Comparison of ENCODE assay signal across 22 mouse cellular contexts in genomic region chr1:151585647-151586046, GRCm38 (mm10).
"Had no signal": no experiment of that assay in that cellular context is flagged by ENCODE, and none has a peak within 500 bp of the region (broad histone marks: within the 10 kb centered on the region; RNA-seq: fewer than 3 reads in every experiment).

No protein-coding gene starts in this region.

- H3K27me3 ChIP-seq: liver, embryonic 13.5 days; liver, embryonic 15.5 days; midbrain, embryonic 13.5 days; midbrain, embryonic 15.5 days; neural tube, embryonic 13.5 days; stomach, embryonic 15.5 days had no signal

- ATAC-seq: liver, postnatal 0 days; lung, postnatal 0 days; midbrain, embryonic 13.5 days; midbrain, embryonic 15.5 days had no signal

- H3K4me3 ChIP-seq: liver, embryonic 13.5 days; liver, embryonic 15.5 days; lung, embryonic 15.5 days; megakaryocyte, embryonic 14.5 days; midbrain, embryonic 13.5 days; midbrain, embryonic 15.5 days; neural tube, embryonic 13.5 days; stomach, embryonic 15.5 days had no signal

- H3K9me3 ChIP-seq: liver, embryonic 13.5 days; liver, embryonic 15.5 days; lung, embryonic 15.5 days; megakaryocyte, embryonic 14.5 days; midbrain, embryonic 13.5 days; midbrain, embryonic 15.5 days; neural tube, embryonic 13.5 days; stomach, embryonic 15.5 days had no signal

- H3K27ac ChIP-seq: liver, embryonic 13.5 days; liver, embryonic 15.5 days; lung, embryonic 15.5 days; macrophage; midbrain, embryonic 13.5 days; midbrain, embryonic 15.5 days; neural tube, embryonic 13.5 days; stomach, embryonic 15.5 days; stomach, postnatal 0 days had no signal

- H3K36me3 ChIP-seq: liver, embryonic 13.5 days; liver, embryonic 15.5 days; lung, embryonic 15.5 days; midbrain, embryonic 13.5 days; midbrain, embryonic 15.5 days; neural tube, embryonic 13.5 days; stomach, embryonic 15.5 days had no signal

- DNase-seq: liver, embryonic 13.5 days; liver, postnatal 0 days; lung, adult 2 months; lung, postnatal 14 days; lung, postnatal 36 days; retina, postnatal 1 day; right cerebral cortex, adult 18-20 months; right cerebral cortex, postnatal 14 days; thymus, adult 2 months; thymus, postnatal 25 days; thymus, postnatal 4 days had no signal

- H3K4me2 ChIP-seq: liver, embryonic 13.5 days; liver, embryonic 15.5 days; lung, embryonic 15.5 days; midbrain, embryonic 11.5 days; midbrain, embryonic 13.5 days; midbrain, embryonic 15.5 days; neural tube, embryonic 13.5 days; stomach, embryonic 15.5 days had no signal

- H3K9ac ChIP-seq: liver, embryonic 13.5 days; liver, embryonic 15.5 days; liver, postnatal 0 days; lung, embryonic 15.5 days; midbrain, embryonic 13.5 days; midbrain, embryonic 15.5 days; neural tube, embryonic 13.5 days; stomach, embryonic 15.5 days had no signal

- H3K4me1 ChIP-seq: liver, embryonic 13.5 days; liver, embryonic 15.5 days; midbrain, embryonic 13.5 days; midbrain, embryonic 15.5 days; neural tube, embryonic 13.5 days had no signal
